Mouse (Mus musculus) heart, postnatal 0 days (tissue): Measurements from ENCODE around the gene Tnfrsf8.

Source experiments
- CTCF ChIP-seq: IDR thresholded peaks from 2 replicates; pipeline ENCODE4 v1.5.1; 2016; ENCODE audit warnings: antibody characterized with exemption, control low read depth, low read depth
- EP300 ChIP-seq: IDR thresholded peaks from 2 replicates; pipeline ENCODE4 v1.6.1; 2016; ENCODE audit warnings: antibody characterized with exemption, low read depth

DNA sequence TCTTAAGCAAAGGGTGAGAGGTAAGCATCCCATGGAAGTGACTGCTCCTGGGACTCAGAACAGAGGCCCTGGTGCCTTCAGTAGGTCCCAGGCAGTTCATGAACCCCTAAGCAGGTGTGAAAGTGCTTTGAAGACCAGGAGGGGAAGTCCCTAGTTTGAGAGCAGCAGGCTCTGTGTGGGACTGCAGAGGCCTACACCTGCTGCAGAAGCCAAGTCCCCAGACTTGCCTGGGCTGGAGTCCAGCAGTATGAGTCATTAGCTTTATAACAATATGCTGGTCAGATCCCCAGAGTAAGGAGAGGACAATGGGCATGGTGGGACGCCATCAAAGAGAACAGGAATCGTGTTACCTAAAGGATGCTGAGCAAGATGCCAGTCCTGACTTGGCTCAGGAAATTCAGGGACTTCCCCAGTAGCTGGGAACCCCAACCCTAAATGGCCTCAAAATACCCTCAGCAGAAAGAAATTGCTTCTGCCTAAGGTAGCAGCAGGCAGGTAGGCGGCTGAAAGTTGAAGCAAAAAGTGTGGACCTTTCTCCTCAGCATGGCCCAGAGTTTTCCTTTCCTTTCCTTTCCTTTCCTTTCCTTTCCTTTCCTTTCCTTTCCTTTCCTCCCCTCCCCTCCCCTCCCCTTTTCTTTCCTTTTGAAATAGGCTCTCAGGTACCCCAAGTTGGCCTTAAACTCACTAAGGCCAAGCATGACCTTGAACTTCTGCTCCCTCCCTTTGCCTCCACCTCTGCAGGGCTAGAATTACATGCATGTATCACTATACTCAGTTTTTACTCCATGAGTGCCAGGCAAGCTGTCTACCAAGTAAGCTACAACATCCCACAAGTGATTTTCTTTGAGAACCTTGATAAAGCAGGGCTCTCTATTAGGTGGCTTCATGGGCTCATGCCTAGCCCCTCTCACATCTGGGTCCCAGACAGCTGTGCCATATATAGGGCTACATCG lies 4.6 kb upstream of the Tnfrsf8 start:
- no peak for TF ChIP-seq CTCF
- TF ChIP-seq EP300 = no peak
